Mouse (Mus musculus): ENCODE measurements around the gene Tob1. TPM values are rescaled to one million over a fixed set of nuclear protein-coding genes. Genes with fewer than 3 reads are reported as not detected.
A peak's percentile ranks its signal among the peaks of the same experiment; 100 is the strongest.

The Tob1 gene
- polyA plus RNA-seq, 1 experiment from 2014 or later: 32.5 TPM

DNA sequence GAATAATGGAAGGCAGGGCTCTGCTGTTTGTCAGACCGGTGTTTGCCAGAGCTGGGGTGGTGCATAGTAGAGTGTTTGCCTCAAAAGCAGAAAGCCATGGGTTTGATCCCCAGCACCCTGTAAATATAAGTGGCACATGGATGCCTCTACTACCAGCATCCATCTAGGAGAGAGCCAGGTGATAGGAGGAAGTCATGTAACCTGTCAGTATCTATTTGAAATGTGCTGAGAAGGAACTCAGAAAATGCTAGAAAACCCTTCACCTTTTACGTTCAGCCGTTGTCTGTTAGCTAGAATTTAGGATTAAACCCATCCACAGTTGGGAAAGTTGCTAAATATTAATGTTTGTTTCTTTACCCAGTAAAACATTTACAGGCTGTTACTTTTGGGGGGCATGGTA is 4.3 kb downstream of the Tob1 start:
- Histone ChIP-seq H3K27me3 (no peaks in the 10 kb centered on the region), H3K9ac (0 out of 2 replicates have a peak overlapping the region, but pooled peaks have one; percentile 47), H3K4me1 (replicated peaks) (peaks cover 34% of the 10 kb centered on the region), H3K4me3 (peak overlapping the region; percentile 13; the same call in 1 of the 2 replicates), H3K4me2 (peak overlapping the region; percentile 35), H3K36me3 (peaks cover 14% of the 10 kb centered on the region), H3K9me3 (no peaks in the 10 kb centered on the region), H3K27ac (replicated peaks) (no peak overlapping the region)
- ATAC-seq (ENCODE audit: low read depth): no peak
- WGBS: 63% methylated on average over 3 of the region's 3 CpGs

DNA sequence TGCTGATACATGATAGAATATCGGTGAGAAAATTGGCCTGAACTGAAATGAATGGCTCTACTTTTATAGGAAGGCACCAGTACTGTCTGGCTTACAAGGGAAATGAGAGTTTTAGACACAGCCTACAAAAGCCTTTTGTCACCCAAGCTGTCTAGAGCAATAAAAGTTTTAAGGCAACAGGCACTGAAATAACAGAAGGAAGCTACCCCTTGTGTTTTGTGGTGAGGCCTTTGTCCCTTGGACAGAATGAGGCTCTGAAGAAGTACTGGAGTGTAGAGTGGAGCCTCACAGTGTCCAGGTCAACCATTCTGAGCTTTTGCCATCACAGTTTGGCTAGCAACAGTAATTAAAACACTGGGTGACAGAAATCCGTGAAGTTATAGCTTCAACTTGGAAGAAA is 5.0 kb downstream of the Tob1 start:
- WGBS: 3% methylated on average over 2 of the region's 2 CpGs
- Histone ChIP-seq H3K27me3 (no peaks in the 10 kb centered on the region), H3K4me3 (no peak overlapping the region), H3K4me2 (no peak overlapping the region), H3K9me3 (no peaks in the 10 kb centered on the region), H3K36me3 (peaks cover 14% of the 10 kb centered on the region), H3K4me1 (replicated peaks) (peaks cover 34% of the 10 kb centered on the region), H3K27ac (replicated peaks) (0 out of 2 replicates have a peak overlapping the region, but pooled peaks have one; percentile 14), H3K9ac (no peak overlapping the region)
- no peak for ATAC-seq (ENCODE audit: low read depth)

- Histone ChIP-seq H3K36me3 (no peaks in the 10 kb centered on the region), H3K4me1 (replicated peaks) (peaks cover 4% of the 10 kb centered on the region), H3K9ac (no peak overlapping the region), H3K9me3 (no peaks in the 10 kb centered on the region), H3K4me2 (no peak overlapping the region), H3K27me3 (no peaks in the 10 kb centered on the region), H3K4me3 (no peak overlapping the region), H3K27ac (replicated peaks) (no peak overlapping the region)
- no peak for ATAC-seq (ENCODE audit: low read depth)
- WGBS: 95% methylated on average over 7 of the region's 7 CpGs
These were observed 10.0 kb downstream of the Tob1 start for GRCm38 (mm10) chr11:94221257-94221656.

- WGBS: 87% methylated on average over 9 of the region's 9 CpGs
- ATAC-seq (ENCODE audit: low read depth): no peak
These were observed 12.3 kb downstream of the Tob1 start for GRCm38 (mm10) chr11:94223531-94223930.

GRCm38 (mm10) chr11:94225985-94226384 is 14.7 kb downstream of the Tob1 start:
- Histone ChIP-seq H3K9me3 (no peaks in the 10 kb centered on the region), H3K27me3 (no peaks in the 10 kb centered on the region), H3K36me3 (no peaks in the 10 kb centered on the region), H3K27ac (replicated peaks) (no peak overlapping the region), H3K4me2 (no peak overlapping the region), H3K9ac (no peak overlapping the region), H3K4me3 (no peak overlapping the region), H3K4me1 (replicated peaks) (peaks cover 11% of the 10 kb centered on the region)
- ATAC-seq (ENCODE audit: low read depth): no peak
- 40% methylated on average over 7 of the region's 7 CpGs for whole genome bisulfite sequencing

More at GRCm38 (mm10) chr11:94223531-94223930, 12.3 kb downstream of the Tob1 start:
- Histone ChIP-seq H3K36me3 (no peaks in the 10 kb centered on the region), H3K27me3 (no peaks in the 10 kb centered on the region), H3K4me3 (no peak overlapping the region), H3K9ac (no peak overlapping the region), H3K4me1 (replicated peaks) (peaks cover 9% of the 10 kb centered on the region), H3K27ac (replicated peaks) (no peak overlapping the region), H3K9me3 (no peaks in the 10 kb centered on the region), H3K4me2 (no peak overlapping the region)

GRCm38 (mm10) chr11:94228416-94228815 is 17.2 kb downstream of the Tob1 start:
- H3K27ac ChIP-seq (replicated peaks): peak overlapping the region; percentile 14; the same call in 1 of the 2 replicates

GRCm38 (mm10) chr11:94229207-94229960 is 18.1 kb downstream of the Tob1 start:
- no peak for ATAC-seq (ENCODE audit: low read depth)
- H3K4me2 ChIP-seq: no peak overlapping the region
- H3K9me3 ChIP-seq: no peaks in the 10 kb centered on the region
- no peak overlapping the region for H3K4me3 ChIP-seq
- H3K9ac ChIP-seq: no peak overlapping the region
- no peak overlapping the region for H3K27ac ChIP-seq (replicated peaks)
- 85% methylated on average over 5 of the region's 5 CpGs for WGBS
- H3K27me3 ChIP-seq: no peaks in the 10 kb centered on the region
- no peaks in the 10 kb centered on the region for H3K36me3 ChIP-seq
- peaks cover 17% of the 10 kb centered on the region for H3K4me1 ChIP-seq (replicated peaks)

More at GRCm38 (mm10) chr11:94228416-94228815, 17.2 kb downstream of the Tob1 start:
- H3K9me3 ChIP-seq: no peaks in the 10 kb centered on the region
- no peaks in the 10 kb centered on the region for H3K36me3 ChIP-seq
- WGBS: 20% methylated on average over 9 of the region's 9 CpGs
- no peaks in the 10 kb centered on the region for H3K27me3 ChIP-seq
- ATAC-seq (ENCODE audit: low read depth): no peak
- H3K4me3 ChIP-seq: no peak overlapping the region
- H3K9ac ChIP-seq: no peak overlapping the region; the same call in 1 of the 2 replicates
- peaks cover 17% of the 10 kb centered on the region for H3K4me1 ChIP-seq (replicated peaks)
- H3K4me2 ChIP-seq: no peak overlapping the region

GRCm38 (mm10) chr11:94230244-94230643 is 19.0 kb downstream of the Tob1 start:
- no peak overlapping the region for H3K27ac ChIP-seq (replicated peaks)
- no peaks in the 10 kb centered on the region for H3K36me3 ChIP-seq
- no peak overlapping the region for H3K9ac ChIP-seq
- peaks cover 17% of the 10 kb centered on the region for H3K4me1 ChIP-seq (replicated peaks)
- no peak overlapping the region for H3K4me3 ChIP-seq
- H3K27me3 ChIP-seq: no peaks in the 10 kb centered on the region
- no peak overlapping the region for H3K4me2 ChIP-seq
- 79% methylated on average over 8 of the region's 8 CpGs for WGBS
- H3K9me3 ChIP-seq: no peaks in the 10 kb centered on the region
- ATAC-seq (ENCODE audit: low read depth): no peak

DNA sequence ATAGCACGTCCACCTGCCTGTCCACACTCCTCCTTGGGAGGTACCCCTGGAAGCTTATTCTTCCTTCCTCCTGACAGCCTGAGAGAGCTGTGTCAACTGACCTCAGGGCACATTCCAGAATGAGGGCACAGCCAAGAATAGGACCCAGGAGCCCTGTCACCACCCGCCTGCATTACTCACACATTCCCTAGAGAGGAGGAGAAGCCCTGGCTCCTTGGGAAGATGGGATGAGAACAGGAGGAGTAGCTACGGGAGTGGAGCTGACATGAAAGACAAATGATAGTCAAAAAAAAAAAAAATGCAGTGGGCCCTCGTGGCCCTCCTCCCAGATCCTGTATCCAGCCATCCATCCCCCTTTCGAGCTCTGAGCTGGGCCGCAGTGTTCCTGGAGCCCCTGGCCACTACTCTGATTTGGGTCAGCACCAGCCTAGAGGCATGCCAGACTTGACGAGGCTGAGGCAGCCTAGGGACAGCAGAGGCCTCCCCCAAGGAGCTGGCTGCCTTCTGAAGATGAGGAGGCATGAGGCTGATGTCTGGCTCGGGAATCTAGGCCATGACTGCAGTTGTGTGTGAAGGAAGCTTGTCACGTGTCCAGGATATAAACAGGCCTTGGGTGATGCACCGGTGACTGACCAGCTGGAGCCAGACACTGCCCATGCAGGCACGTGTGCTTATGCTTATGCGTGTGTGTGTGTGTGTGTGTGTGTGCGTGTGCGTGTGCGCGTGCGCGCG is 20.7 kb downstream of the Tob1 start:
- 75% methylated on average over 19 of the region's 19 CpGs for WGBS
- Histone ChIP-seq H3K27me3 (no peaks in the 10 kb centered on the region), H3K36me3 (no peaks in the 10 kb centered on the region), H3K4me3 (no peak overlapping the region), H3K27ac (replicated peaks) (no peak overlapping the region), H3K4me2 (no peak overlapping the region), H3K4me1 (replicated peaks) (peaks cover 24% of the 10 kb centered on the region), H3K9me3 (no peaks in the 10 kb centered on the region), H3K9ac (no peak overlapping the region)
- ATAC-seq (ENCODE audit: low read depth): no peak

- Histone ChIP-seq H3K27me3 (no peaks in the 10 kb centered on the region), H3K4me1 (replicated peaks) (peaks cover 16% of the 10 kb centered on the region), H3K9ac (no peak overlapping the region), H3K4me2 (no peak overlapping the region), H3K27ac (replicated peaks) (no peak overlapping the region), H3K9me3 (no peaks in the 10 kb centered on the region), H3K4me3 (no peak overlapping the region), H3K36me3 (no peaks in the 10 kb centered on the region)
- 66% methylated on average over 6 of the region's 6 CpGs for WGBS
- ATAC-seq (ENCODE audit: low read depth): no peak
These were observed 22.2 kb downstream of the Tob1 start for GRCm38 (mm10) chr11:94233405-94233804.

DNA sequence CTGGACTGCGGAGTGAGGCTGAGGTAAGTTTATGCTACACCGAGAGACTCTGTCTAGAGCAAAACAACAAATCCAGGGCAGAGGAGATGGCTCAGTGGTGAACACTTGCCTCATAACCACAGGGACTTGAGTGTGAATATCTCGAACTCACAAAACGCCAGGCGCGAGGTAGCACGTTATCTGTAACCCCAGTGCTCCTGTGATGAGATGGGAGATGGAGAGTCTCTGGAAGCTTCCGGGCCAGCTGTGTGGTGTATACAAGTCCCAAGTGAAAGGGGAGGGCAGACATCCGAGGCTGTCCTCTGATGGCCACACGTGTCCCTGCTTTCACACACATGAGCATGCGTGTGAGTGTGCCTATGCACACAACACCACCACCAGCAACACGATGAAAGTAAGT is 23.1 kb downstream of the Tob1 start:
- ATAC-seq (ENCODE audit: low read depth): no peak
- peaks cover 13% of the 10 kb centered on the region for H3K4me1 ChIP-seq (replicated peaks)
- 95% methylated on average over 12 of the region's 12 CpGs for WGBS
- H3K9me3 ChIP-seq: no peaks in the 10 kb centered on the region
- no peaks in the 10 kb centered on the region for H3K27me3 ChIP-seq
- no peak overlapping the region for H3K27ac ChIP-seq (replicated peaks)
- no peak overlapping the region for H3K9ac ChIP-seq
- no peaks in the 10 kb centered on the region for H3K36me3 ChIP-seq
- no peak overlapping the region for H3K4me3 ChIP-seq
- no peak overlapping the region for H3K4me2 ChIP-seq

GRCm38 (mm10) chr11:94234857-94235256 is 23.6 kb downstream of the Tob1 start:
- no peaks in the 10 kb centered on the region for H3K27me3 ChIP-seq
- no peak for ATAC-seq (ENCODE audit: low read depth)
- no peak overlapping the region for H3K4me3 ChIP-seq
- H3K9me3 ChIP-seq: no peaks in the 10 kb centered on the region
- H3K9ac ChIP-seq: no peak overlapping the region
- peaks cover 16% of the 10 kb centered on the region for H3K4me1 ChIP-seq (replicated peaks)
- no peak overlapping the region for H3K4me2 ChIP-seq
- 88% methylated on average over 8 of the region's 8 CpGs for WGBS
- no peak overlapping the region for H3K27ac ChIP-seq (replicated peaks)
- H3K36me3 ChIP-seq: no peaks in the 10 kb centered on the region
